Mouse (Mus musculus) telencephalon, adult 2 months (tissue): Measurements from ENCODE around the gene P2ry6.

Experiments
- DNase-seq: peaks from one replicate; pipeline ENCODE4 v3.0.0-alpha.2; 2011; ENCODE audit warnings: low read depth, low spot score

Gene P2ry6

GRCm38 (mm10) chr7:100942789-100943615 is 31.4 kb downstream of the P2ry6 start:
- peak; percentile 69 for DNase-seq

- DNase-seq: no peak
Measured at GRCm38 (mm10) chr7:100941169-100941568, 33.3 kb downstream of the P2ry6 start.

- DNase-seq: no peak
Measured at GRCm38 (mm10) chr7:100938106-100938505, 36.3 kb downstream of the P2ry6 start.

GRCm38 (mm10) chr7:100937481-100937880 is 37.0 kb downstream of the P2ry6 start:
- DNase-seq: no peak

DNA sequence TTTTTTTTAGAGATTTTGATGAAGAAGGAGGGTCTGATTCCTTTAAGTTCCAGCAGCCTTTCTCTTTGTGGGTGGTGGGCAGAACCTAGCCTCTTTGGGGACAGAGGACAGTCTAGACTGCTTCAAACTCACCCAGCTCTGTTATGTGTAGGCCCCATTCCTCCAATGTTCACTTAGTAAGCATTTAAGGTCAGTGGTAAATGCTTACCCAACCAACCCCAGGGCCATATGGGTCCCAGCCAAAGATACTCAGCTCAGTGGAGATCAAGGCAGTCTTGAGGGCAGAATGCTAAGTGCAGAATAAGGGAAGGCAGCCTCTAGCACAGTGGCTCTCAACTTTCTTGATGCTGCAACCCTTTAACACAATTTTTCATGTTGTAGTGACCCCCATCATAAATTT is 40.9 kb downstream of the P2ry6 start:
- no peak for DNase-seq

DNA sequence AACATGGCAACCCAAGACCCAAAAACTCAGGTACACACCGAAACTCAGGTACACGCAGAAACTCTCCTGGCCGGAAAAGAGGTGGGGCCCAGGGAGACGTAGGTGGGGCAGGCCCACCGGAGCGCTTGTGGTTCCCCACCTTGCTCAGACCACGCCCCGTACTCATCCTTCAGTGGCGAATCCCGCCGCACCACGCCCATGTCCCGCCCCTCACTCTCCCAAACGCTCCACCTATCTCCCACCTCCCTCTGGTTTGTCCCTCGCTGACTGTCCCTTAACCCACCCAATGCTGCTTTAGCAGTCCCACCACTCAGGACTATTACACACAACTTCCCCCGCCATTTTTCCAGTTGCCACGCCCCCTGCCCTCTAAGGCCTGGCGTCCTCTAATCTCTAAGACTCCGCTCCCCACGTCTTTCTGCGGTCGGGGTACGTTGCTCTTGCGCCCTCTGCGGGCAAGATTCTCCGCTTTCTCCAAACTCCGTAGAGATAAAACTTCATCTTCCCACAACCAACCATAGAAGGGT is 41.9 kb downstream of the P2ry6 start:
- no peak for DNase-seq

- no peak for DNase-seq
Measured at GRCm38 (mm10) chr7:100931926-100932480, 42.4 kb downstream of the P2ry6 start, which contains the start of gene Arhgef17. Gene Arhgef17 (minus strand): TSS chr7:100932107.

- DNase-seq: no peak
Measured at GRCm38 (mm10) chr7:100931316-100931925, 43.0 kb downstream of the P2ry6 start.

GRCm38 (mm10) chr7:100930619-100931315 is 43.7 kb downstream of the P2ry6 start:
- DNase-seq: no peak

- DNase-seq: no peak
Measured at GRCm38 (mm10) chr7:100929639-100930303, 44.7 kb downstream of the P2ry6 start.

DNA sequence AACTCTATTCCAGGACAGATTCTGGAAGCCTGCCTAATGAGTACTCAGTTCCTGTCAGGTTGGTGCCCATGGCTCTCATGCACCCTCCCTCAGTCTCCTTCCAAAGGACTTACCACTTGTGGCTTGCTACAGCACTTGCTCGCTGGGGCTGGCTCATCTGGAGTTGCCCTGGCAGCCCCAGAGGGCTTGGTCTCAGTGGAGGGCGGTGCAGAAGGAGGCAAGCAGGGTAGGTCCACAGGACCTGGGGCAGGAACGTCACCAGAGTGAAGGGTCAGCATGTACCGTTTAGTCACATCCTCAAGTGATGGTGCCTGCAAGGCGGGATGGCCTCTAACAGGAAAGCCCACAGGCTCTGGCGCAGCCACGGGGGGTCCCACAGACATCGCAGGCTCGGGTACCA is 46.0 kb downstream of the P2ry6 start:
- no peak for DNase-seq

GRCm38 (mm10) chr7:100927287-100928000 is 47.0 kb downstream of the P2ry6 start:
- no peak for DNase-seq

GRCm38 (mm10) chr7:100926311-100926923 is 48.0 kb downstream of the P2ry6 start:
- peak; percentile 71 for DNase-seq

DNA sequence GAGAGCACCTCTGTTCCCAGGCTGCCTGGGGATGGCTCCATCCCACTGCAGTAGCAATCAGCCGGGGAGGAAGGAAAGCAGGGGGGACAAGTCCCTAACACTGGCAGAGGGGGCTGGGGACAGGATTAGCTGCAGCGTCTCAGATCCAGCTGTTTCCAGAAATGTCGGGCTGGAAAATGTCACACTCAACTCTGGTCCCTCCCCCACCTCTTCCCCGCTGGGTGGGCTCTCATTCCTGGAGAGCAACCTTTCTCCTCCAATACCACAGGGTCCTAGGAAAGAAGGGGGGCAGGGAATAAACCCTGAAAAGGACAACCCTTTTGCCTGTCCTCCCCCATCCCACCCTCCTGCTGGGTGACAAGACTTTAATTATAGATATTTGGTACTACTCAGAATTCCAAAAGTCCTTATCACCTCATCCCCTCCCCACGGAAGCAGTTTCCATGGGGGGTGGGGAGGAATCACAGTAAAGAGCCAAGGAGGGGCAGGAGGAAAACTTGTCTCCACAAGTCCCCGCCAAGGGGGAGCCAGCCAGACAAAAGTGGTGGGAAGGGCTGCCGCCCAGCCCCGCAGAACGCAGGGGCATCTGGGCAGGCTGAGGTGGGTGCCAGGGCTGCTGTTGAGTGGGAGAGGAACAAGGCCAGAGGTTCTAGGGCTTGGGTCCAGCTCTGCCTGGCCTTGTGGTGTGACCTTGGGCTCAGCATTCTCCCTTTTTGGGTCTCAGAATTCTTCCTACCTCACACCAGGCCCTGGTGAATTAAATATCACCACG is 49.6 kb downstream of the P2ry6 start:
- DNase-seq: no peak

DNA sequence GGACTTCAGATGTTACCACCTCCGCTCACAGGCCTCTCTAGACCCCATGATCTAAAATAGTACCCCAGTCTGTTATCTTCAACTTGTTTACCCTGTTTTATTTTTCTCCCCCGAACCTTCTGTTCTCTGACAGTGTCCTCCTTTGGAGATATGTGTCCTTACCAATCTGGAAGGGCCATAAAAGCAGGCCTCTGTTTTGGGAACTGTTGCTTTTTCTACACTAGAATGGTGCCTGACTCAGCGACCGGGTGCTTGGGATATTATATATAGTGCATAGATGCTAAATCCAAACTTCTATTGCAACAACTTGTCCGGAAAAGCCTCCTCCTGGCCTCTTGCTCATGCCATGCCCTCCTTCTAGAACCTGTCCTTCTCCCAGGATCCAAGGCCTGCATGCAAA is 50.2 kb downstream of the P2ry6 start:
- no peak for DNase-seq

- DNase-seq: no peak
Measured at GRCm38 (mm10) chr7:100922907-100923306, 51.5 kb downstream of the P2ry6 start.

DNA sequence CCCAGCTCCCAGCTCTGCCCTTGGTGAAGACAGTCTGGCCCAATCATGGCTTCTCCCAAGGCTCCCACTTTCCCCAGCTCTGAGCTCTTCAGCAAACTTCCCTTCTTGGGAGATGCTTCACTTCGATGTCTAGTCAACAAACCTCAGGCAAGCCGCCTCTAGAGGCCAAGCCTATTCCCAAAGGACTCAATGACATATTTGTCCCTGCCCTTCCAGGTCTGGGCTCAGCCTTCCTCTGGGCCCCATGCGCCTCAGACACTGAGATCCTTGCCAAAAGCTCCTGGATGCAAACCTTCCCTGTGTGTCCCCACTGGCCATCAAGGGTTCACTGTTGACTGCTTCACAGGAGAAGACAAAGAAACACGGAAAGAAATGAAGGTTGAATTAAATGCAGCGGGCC is 53.2 kb downstream of the P2ry6 start:
- no peak for DNase-seq

- no peak for DNase-seq
Measured at GRCm38 (mm10) chr7:100919809-100920107, 54.7 kb downstream of the P2ry6 start.

DNA sequence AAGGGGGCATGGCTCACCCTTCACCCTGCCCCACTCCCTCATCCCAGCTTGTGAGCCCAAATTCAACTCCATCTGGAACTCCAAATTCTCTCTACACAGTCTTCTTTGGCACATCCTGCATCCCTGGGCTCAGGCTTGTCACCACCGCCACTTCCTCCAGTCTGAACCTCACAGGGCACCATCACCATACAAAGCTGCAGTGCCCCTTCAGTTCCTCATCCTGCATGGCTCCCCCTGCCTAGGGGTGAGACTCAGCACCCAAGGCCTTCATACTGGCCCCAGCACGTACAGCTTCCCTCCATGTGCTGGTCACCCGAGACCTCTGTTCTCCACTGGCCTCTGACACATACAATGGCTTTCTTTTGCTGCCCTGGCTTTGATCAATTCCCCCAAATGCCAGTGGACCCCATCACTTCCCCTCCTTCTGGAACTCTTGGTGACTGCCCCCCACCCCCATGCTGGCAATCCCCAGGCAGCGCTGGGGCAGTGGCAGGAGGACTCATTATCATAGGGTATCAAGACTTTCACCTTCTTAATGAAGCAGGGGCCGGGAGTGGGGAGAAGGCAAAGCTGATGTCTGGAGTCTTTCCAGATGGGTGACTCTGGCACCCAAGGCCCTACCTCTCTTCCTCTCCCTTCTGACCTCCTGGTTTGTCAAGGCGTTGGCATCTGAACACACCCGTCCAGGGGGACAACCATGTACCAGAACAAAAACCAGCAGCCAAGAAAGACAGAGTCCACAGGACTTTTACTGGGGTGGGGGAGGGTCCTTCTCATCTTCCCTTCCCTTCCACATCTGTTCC is 55.2 kb downstream of the P2ry6 start:
- DNase-seq: no peak
